Mouse (Mus musculus) megakaryocyte, embryonic 14.5 days (primary cell): ENCODE data around the gene Cyb5r1.

Source experiments
- FLI1 ChIP-seq: IDR thresholded peaks from 2 replicates; pipeline ENCODE4 v1.6.1; 2012; ENCODE audit warnings: low read length, inconsistent platforms, mixed read lengths
- GATA1 ChIP-seq: IDR thresholded peaks from 3 replicates; pipeline ENCODE4 v1.6.1; 2012; ENCODE audit warnings: mixed read lengths, low read length, inconsistent platforms, borderline replicate concordance

- no peak for TF ChIP-seq GATA1
- TF ChIP-seq FLI1: no peak
Observed at GRCm38 (mm10) chr1:134450201-134450600, 44.8 kb downstream of the Cyb5r1 start.
